Comparison of ENCODE assay signal across 11 mouse cellular contexts in genomic region chr4:151980699-151981098, GRCm38 (mm10). TPM values are rescaled to one million over a fixed set of nuclear protein-coding genes. Genes with fewer than 3 reads are reported as not detected.
DNase-seq lines count a peak whose midpoint lies in the region; ATAC-seq and TF ChIP-seq lines count a peak whose summit lies in the region.
"Had no signal": no experiment of that assay in that cellular context is flagged by ENCODE, and none has a peak within 500 bp of the region (broad histone marks: within the 10 kb centered on the region; RNA-seq: fewer than 3 reads in every experiment).

No protein-coding gene starts in this region.

- H3K4me2 ChIP-seq in lung, postnatal 0 days (replicated peaks; ENCODE audit: low read depth, low read length) = no peak overlapping the region
- H3K4me2 ChIP-seq: forebrain, embryonic 12.5 days; heart, embryonic 11.5 days; hindbrain, embryonic 13.5 days had no signal

- H3K4me3 ChIP-seq in lung, postnatal 0 days (ENCODE audit: low read depth, low read length) = no peak overlapping the region
- H3K4me3 ChIP-seq in lung, adult 2 months (replicated peaks; ENCODE audit: extremely low read depth, low read depth, low read length) = no peak overlapping the region
- H3K4me3 ChIP-seq: forebrain, embryonic 12.5 days; hindbrain, embryonic 13.5 days had no signal

- no peak for TF ChIP-seq EP300 in lung, postnatal 0 days (IDR thresholded peaks at IDR 0.05)

- peak; percentile 42 for TF ChIP-seq CTCF in lung, postnatal 0 days (IDR thresholded peaks at IDR 0.05)
- TF ChIP-seq CTCF in lung, adult 2 months (IDR thresholded peaks at IDR 0.05; ENCODE audit: insufficient read depth, low read length) = no peak

- H3K36me3 ChIP-seq in lung, postnatal 0 days (ENCODE audit: insufficient read depth, low read length) = no peaks in the 10 kb centered on the region
- peaks cover 3% of the 10 kb centered on the region; the same call in 1 of the 2 replicates for H3K36me3 ChIP-seq in splenic B cell, adult 2 months (ENCODE audit: control insufficient read depth, insufficient read depth, low read length, poor library complexity, severe bottlenecking)

- H3K9ac ChIP-seq in lung, postnatal 0 days (replicated peaks; ENCODE audit: low read depth) = no peak overlapping the region
- H3K9ac ChIP-seq: forebrain, embryonic 12.5 days; hindbrain, embryonic 13.5 days had no signal

- WGBS in lung, postnatal 0 days = 68% methylated on average over 8 of the region's 8 CpGs
- 75% methylated on average over 8 of the region's 8 CpGs for WGBS in lung, adult 2 months

- no peaks in the 10 kb centered on the region for H3K9me3 ChIP-seq in lung, postnatal 0 days (ENCODE audit: low read length)
- H3K9me3 ChIP-seq: forebrain, embryonic 12.5 days; hindbrain, embryonic 13.5 days had no signal

- no peaks in the 10 kb centered on the region for H3K27me3 ChIP-seq in lung, postnatal 0 days (replicated peaks; ENCODE audit: insufficient read depth, low read length)
- H3K27me3 ChIP-seq in splenic B cell, adult 2 months (ENCODE audit: control insufficient read depth, insufficient read depth, low read length, poor library complexity, severe bottlenecking) = no peaks in the 10 kb centered on the region
- H3K27me3 ChIP-seq: forebrain, embryonic 12.5 days; hindbrain, embryonic 13.5 days had no signal

- intact Hi-C loops in gastrocnemius, postnatal 14 days (cut with DNase I; ENCODE audit: low total_unique reads) = no loop called here

- H3K27ac ChIP-seq in lung, postnatal 0 days (ENCODE audit: low read length) = no peak overlapping the region
- H3K27ac ChIP-seq: forebrain, embryonic 12.5 days; hindbrain, embryonic 13.5 days had no signal

- peak; percentile 36 for DNase-seq in gastrocnemius, adult 18-20 months (ENCODE audit: low spot score)
- no peak for DNase-seq in gastrocnemius, postnatal 14 days
- no peak for DNase-seq in lung, postnatal 0 days (ENCODE audit: low spot score)
- no peak for DNase-seq in lung, adult 2 months
- peak; percentile 33 for DNase-seq in brain, adult 2 months (ENCODE audit: low read depth, low spot score)
- peak; percentile 48 for DNase-seq in splenic B cell, adult 2 months (ENCODE audit: low read depth, low spot score)
- no peak for DNase-seq in right cerebral cortex, adult 2 months (ENCODE audit: low spot score in 2 of 2)
- no peak for DNase-seq in spleen, postnatal 14 days (ENCODE audit: low spot score in 2 of 2)

- H3K4me1 ChIP-seq in lung, postnatal 0 days (ENCODE audit: insufficient read depth, low read depth, low read length) = no peaks in the 10 kb centered on the region
- H3K4me1 ChIP-seq in lung, adult 2 months (ENCODE audit: control insufficient read depth, insufficient read depth, low read length) = no peaks in the 10 kb centered on the region

- no peak for ATAC-seq in lung, postnatal 0 days

- TF ChIP-seq POLR2A in lung, adult 2 months (IDR thresholded peaks at IDR 0.05; ENCODE audit: borderline replicate concordance, extremely low read depth, low read depth, low read length) = no peak

RNA-seq across cellular contexts. Expression of gene Thap3, which starts 8.1 kb away (rescaled TPM):
- total RNA-seq in gastrocnemius, adult 18-20 months (2021) = 10 to 100 TPM; 30.0 to 33.3 TPM
- total RNA-seq in gastrocnemius, postnatal 14 days (2021) = 10 to 100 TPM; 28.0 to 32.2 TPM
- 31.0 and 33.3 TPM in 2 replicates for polyA plus RNA-seq in lung, postnatal 0 days (2015; fragmentation: Nextera tagmentation; extraction: Ambion mirVana)
- 64.2 and 72.5 TPM in 2 replicates for polyA plus RNA-seq in lung, adult 2 months (2012; rRNA removed)

RNA-seq across cellular contexts. Expression of gene Phf13, which starts 15.4 kb away (rescaled TPM):
- 1 to 10 TPM; 4.6 to 4.7 TPM for total RNA-seq in gastrocnemius, adult 18-20 months (2021)
- 1 to 10 TPM; 4.1 to 4.4 TPM for total RNA-seq in gastrocnemius, postnatal 14 days (2021)
- 18.0 TPM in 2 replicates for polyA plus RNA-seq in lung, postnatal 0 days (2015; fragmentation: Nextera tagmentation; extraction: Ambion mirVana)
- 8.9 TPM in 2 replicates for polyA plus RNA-seq in lung, adult 2 months (2012; rRNA removed)

RNA-seq across cellular contexts. Expression of gene Klhl21, which starts 27.9 kb away (rescaled TPM):
- 100 to 1,000 TPM in 1 of 2 experiments, 10 to 100 TPM in 1; 98.5 to 113 TPM for total RNA-seq in gastrocnemius, adult 18-20 months (2021)
- 10 to 100 TPM; 26.9 to 31.8 TPM for total RNA-seq in gastrocnemius, postnatal 14 days (2021)
- polyA plus RNA-seq in lung, postnatal 0 days (2015; fragmentation: Nextera tagmentation; extraction: Ambion mirVana) = 13.4 and 13.7 TPM in 2 replicates
- 43.6 and 48.6 TPM in 2 replicates for polyA plus RNA-seq in lung, adult 2 months (2012; rRNA removed)

RNA-seq across cellular contexts. Expression of gene Zbtb48, which starts 46.8 kb away (rescaled TPM):
- total RNA-seq in gastrocnemius, adult 18-20 months (2021) = 1 to 10 TPM; 2.2 to 3.1 TPM
- total RNA-seq in gastrocnemius, postnatal 14 days (2021) = 1 to 10 TPM; 1.8 to 3.3 TPM
- 13.2 and 13.7 TPM in 2 replicates for polyA plus RNA-seq in lung, postnatal 0 days (2015; fragmentation: Nextera tagmentation; extraction: Ambion mirVana)
- 15.9 and 21.6 TPM in 2 replicates for polyA plus RNA-seq in lung, adult 2 months (2012; rRNA removed)

RNA-seq across cellular contexts. Expression of gene Dnajc11, which starts 47.2 kb away (rescaled TPM):
- total RNA-seq in gastrocnemius, adult 18-20 months (2021) = 10 to 100 TPM; 47.9 to 52.6 TPM
- 10 to 100 TPM; 66.1 to 75.2 TPM for total RNA-seq in gastrocnemius, postnatal 14 days (2021)
- polyA plus RNA-seq in lung, postnatal 0 days (2015; fragmentation: Nextera tagmentation; extraction: Ambion mirVana) = 23.0 and 24.9 TPM in 2 replicates
- polyA plus RNA-seq in lung, adult 2 months (2012; rRNA removed) = 30.8 and 45.8 TPM in 2 replicates

Comparison
In these comparisons a context has a peak if more than half of its experiments do, and no peak if none do; other contexts are left out.
1. DNase-seq: peak in gastrocnemius, adult 18-20 months (single experiment), brain, adult 2 months (single experiment) and splenic B cell, adult 2 months (single experiment); none in gastrocnemius, postnatal 14 days (single experiment), lung, postnatal 0 days (single experiment), lung, adult 2 months (single experiment), right cerebral cortex, adult 2 months (0 of 2) and spleen, postnatal 14 days (0 of 2).